In the genomic region with DNA sequence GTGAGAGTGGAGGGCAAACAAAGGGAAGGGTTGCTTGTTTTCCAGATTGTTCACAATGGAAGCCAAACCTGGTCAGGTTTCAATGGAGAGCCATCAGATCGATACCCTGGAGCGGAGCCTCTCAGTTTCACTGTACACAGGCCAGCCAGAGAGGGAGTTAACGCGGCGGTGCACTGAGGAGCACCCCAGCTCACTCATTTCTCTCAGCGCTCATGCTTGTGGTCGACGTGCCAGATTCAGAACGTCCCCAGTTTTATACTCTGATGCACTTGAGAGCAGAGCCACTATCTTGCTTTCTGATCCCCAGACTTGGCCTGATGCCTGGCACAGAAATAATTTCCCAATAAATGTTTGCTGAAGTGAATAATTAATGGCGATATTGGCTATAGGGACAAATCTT, we compare ENCODE assay signal across 25 mouse cellular contexts. TPM values are rescaled to one million over a fixed set of nuclear protein-coding genes. Genes with fewer than 3 reads are reported as not detected.
A peak's percentile ranks its signal among the peaks of the same experiment; 100 is the strongest.
DNase-seq lines count a peak whose midpoint lies in the region; ATAC-seq and TF ChIP-seq lines count a peak whose summit lies in the region.
"Had no signal": no experiment of that assay in that cellular context is flagged by ENCODE, and none has a peak within 500 bp of the region (broad histone marks: within the 10 kb centered on the region; RNA-seq: fewer than 3 reads in every experiment).

No protein-coding gene starts in this region.

- H3K27me3 ChIP-seq in forebrain, embryonic 16.5 days (replicated peaks; ENCODE audit: control insufficient read depth, insufficient read depth, low read length): no peaks in the 10 kb centered on the region
- H3K27me3 ChIP-seq in forebrain, embryonic 10.5 days (ENCODE audit: poor library complexity, severe bottlenecking): no peaks in the 10 kb centered on the region
- H3K27me3 ChIP-seq in kidney, embryonic 15.5 days: no peaks in the 10 kb centered on the region
- H3K27me3 ChIP-seq in lung, embryonic 14.5 days (ENCODE audit: insufficient read depth, low read length): no peaks in the 10 kb centered on the region
- no peaks in the 10 kb centered on the region for H3K27me3 ChIP-seq in Patski
- H3K27me3 ChIP-seq: CH12.LX; heart, embryonic 12.5 days; heart, embryonic 15.5 days; hindbrain, embryonic 13.5 days had no signal

- CTCF ChIA-PET in Patski (lab: Charles Lee): interaction anchor here (1.5 kb wide), 1 partner anchor 16 kb away, joined by 4 read pairs; no protein-coding TSS in a partner anchor

- TF ChIP-seq CTCF in lung, embryonic 14.5 days (IDR thresholded peaks at IDR 0.05; ENCODE audit: low read depth): no peak
- no peak for TF ChIP-seq CTCF in Patski (IDR thresholded peaks at IDR 0.05)

- peaks cover 13% of the 10 kb centered on the region for H3K4me1 ChIP-seq in forebrain, embryonic 16.5 days (replicated peaks; ENCODE audit: control insufficient read depth, insufficient read depth, low read length)
- no peaks in the 10 kb centered on the region for H3K4me1 ChIP-seq in forebrain, embryonic 10.5 days
- no peaks in the 10 kb centered on the region for H3K4me1 ChIP-seq in kidney, embryonic 15.5 days
- H3K4me1 ChIP-seq in lung, embryonic 14.5 days (ENCODE audit: insufficient read depth): no peaks in the 10 kb centered on the region
- H3K4me1 ChIP-seq: heart, embryonic 12.5 days; heart, embryonic 15.5 days; hindbrain, embryonic 10.5 days; hindbrain, embryonic 13.5 days had no signal

- no peak for DNase-seq in forebrain, embryonic 10.5 days (ENCODE audit: extremely low spot score, low spot score)
- DNase-seq in kidney, adult 9 months: no peak
- peak; percentile 17 for DNase-seq in lung, embryonic 14.5 days
- no peak for DNase-seq in lung, postnatal 14 days
- DNase-seq in Patski (ENCODE audit: low read depth, low spot score): no peak
- DNase-seq: adrenal gland, adult 2 months; adrenal gland, postnatal 14 days; B cell, adult 2 months; cerebellum, adult 11-12 months; cerebellum, adult 8-10 months; cerebellum, postnatal 14 days; gastrocnemius, postnatal 25 days; heart, adult 18-20 months; heart, postnatal 10 days; heart, postnatal 36 days had no signal

- H3K9me3 ChIP-seq in forebrain, embryonic 16.5 days (ENCODE audit: control insufficient read depth, low read length): no peaks in the 10 kb centered on the region
- no peaks in the 10 kb centered on the region for H3K9me3 ChIP-seq in forebrain, embryonic 10.5 days
- no peaks in the 10 kb centered on the region for H3K9me3 ChIP-seq in kidney, embryonic 15.5 days (replicated peaks)
- no peaks in the 10 kb centered on the region for H3K9me3 ChIP-seq in lung, embryonic 14.5 days (ENCODE audit: low read depth, low read length)
- H3K9me3 ChIP-seq: G1E; heart, embryonic 12.5 days; heart, embryonic 15.5 days; hindbrain, embryonic 10.5 days; hindbrain, embryonic 13.5 days had no signal

- POLR2A ChIA-PET in Patski (lab: Charles Lee): no interaction called here

- 63% methylated on average over 10 of the region's 10 CpGs for WGBS in forebrain, embryonic 16.5 days
- WGBS in forebrain, embryonic 10.5 days: 90% methylated on average over 10 of the region's 10 CpGs
- WGBS in kidney, embryonic 15.5 days: 48% methylated on average over 10 of the region's 10 CpGs
- 71% methylated on average over 10 of the region's 10 CpGs for WGBS in lung, embryonic 14.5 days

- H3K4me2 ChIP-seq in forebrain, embryonic 16.5 days (ENCODE audit: low read length): no peak overlapping the region
- no peak overlapping the region for H3K4me2 ChIP-seq in kidney, embryonic 15.5 days
- H3K4me2 ChIP-seq in lung, embryonic 14.5 days: no peak overlapping the region
- H3K4me2 ChIP-seq: heart, embryonic 12.5 days; heart, embryonic 15.5 days; hindbrain, embryonic 13.5 days had no signal

- in situ Hi-C loops in Patski (cut with MboI; ENCODE audit: low pct_unique_long_range_greater_than_20kb): no loop called here

- no peak overlapping the region for H3K4me3 ChIP-seq in forebrain, embryonic 16.5 days (replicated peaks; ENCODE audit: low read length)
- H3K4me3 ChIP-seq in forebrain, embryonic 10.5 days: no peak overlapping the region
- no peak overlapping the region for H3K4me3 ChIP-seq in kidney, embryonic 15.5 days (replicated peaks)
- H3K4me3 ChIP-seq in lung, embryonic 14.5 days (ENCODE audit: low read depth, low read length): no peak overlapping the region
- H3K4me3 ChIP-seq: heart, embryonic 12.5 days; heart, embryonic 15.5 days; hindbrain, embryonic 10.5 days; hindbrain, embryonic 13.5 days had no signal

- no peak overlapping the region for H3K9ac ChIP-seq in forebrain, embryonic 16.5 days (replicated peaks; ENCODE audit: low read depth, low read length)
- no peak overlapping the region for H3K9ac ChIP-seq in kidney, embryonic 15.5 days
- H3K9ac ChIP-seq in lung, embryonic 14.5 days: no peak overlapping the region
- H3K9ac ChIP-seq: heart, embryonic 12.5 days; heart, embryonic 15.5 days; hindbrain, embryonic 13.5 days had no signal

- no peak for ATAC-seq in forebrain, embryonic 16.5 days
- peak; percentile 40; the same call in 1 of the 2 replicates for ATAC-seq in kidney, embryonic 15.5 days (replicated peaks; ENCODE audit: low FRiP score)
- ATAC-seq in lung, embryonic 14.5 days (ENCODE audit: insufficient read depth): no peak
- peak; percentile 54 for ATAC-seq in Patski
- ATAC-seq: forebrain, embryonic 14.5 days had no signal

- 0 out of 2 replicates have a peak overlapping the region, but pooled peaks have one; percentile 7 for H3K27ac ChIP-seq in forebrain, embryonic 16.5 days (ENCODE audit: low read length)
- no peak overlapping the region for H3K27ac ChIP-seq in forebrain, embryonic 10.5 days
- no peak overlapping the region for H3K27ac ChIP-seq in kidney, embryonic 15.5 days
- no peak overlapping the region for H3K27ac ChIP-seq in lung, embryonic 14.5 days (ENCODE audit: low read depth)
- H3K27ac ChIP-seq: heart, embryonic 15.5 days; hindbrain, embryonic 10.5 days; hindbrain, embryonic 13.5 days had no signal

- no peaks in the 10 kb centered on the region for H3K36me3 ChIP-seq in forebrain, embryonic 16.5 days (ENCODE audit: control insufficient read depth, insufficient read depth)
- H3K36me3 ChIP-seq in forebrain, embryonic 10.5 days (replicated peaks): no peaks in the 10 kb centered on the region
- no peaks in the 10 kb centered on the region for H3K36me3 ChIP-seq in kidney, embryonic 15.5 days
- H3K36me3 ChIP-seq in lung, embryonic 14.5 days (ENCODE audit: insufficient read depth): no peaks in the 10 kb centered on the region
- H3K36me3 ChIP-seq: G1E; heart, embryonic 12.5 days; heart, embryonic 15.5 days; hindbrain, embryonic 10.5 days; hindbrain, embryonic 13.5 days had no signal

RNA-seq across cellular contexts. Expression of gene Sln, which starts 56.8 kb away (rescaled TPM):
- polyA plus RNA-seq in forebrain, embryonic 16.5 days (2015; fragmentation: Nextera tagmentation; extraction: Ambion mirVana): 1.1 and 1.7 TPM in 2 replicates
- polyA plus RNA-seq in forebrain, embryonic 10.5 days (2016; fragmentation: Nextera tagmentation; extraction: Ambion mirVana): not detected in 2 replicates
- 8.7 and 19.3 TPM in 2 replicates for polyA plus RNA-seq in kidney, embryonic 15.5 days (2015; fragmentation: Nextera tagmentation; extraction: Ambion mirVana)
- polyA plus RNA-seq in lung, embryonic 14.5 days (2014; fragmentation: Nextera tagmentation; extraction: Ambion mirVana): 0.13 and 7.0 TPM in 2 replicates
- polyA plus RNA-seq in Patski (2021): not detected
- polyA plus RNA-seq: adrenal gland, adult 2 months; forebrain, embryonic 11.5 days; G1E; hindbrain, embryonic 10.5 days had no signal

Comparison
In these comparisons a context has a peak if more than half of its experiments do, and no peak if none do; other contexts are left out.
1. ATAC-seq: peak in kidney, embryonic 15.5 days (single experiment) and Patski (single experiment); none in forebrain, embryonic 16.5 days (single experiment) and lung, embryonic 14.5 days (single experiment).